Mouse (Mus musculus) forebrain, embryonic 16.5 days (tissue): ENCODE measurements at regions not wholly inside any gene's neighbourhood (a gene's known extent, or its start where the extent isn't known, plus 50 kb on each side); places are given as distances from the start of the nearest gene placed in this dataset.
A peak's percentile ranks its signal among the peaks of the same experiment; 100 is the strongest.

Experiments
- ATAC-seq: fragments of 200-750 bp; cut with Nextera tagmentation; 2 replicates; pipeline ENCODE4 v1.8.0; 2017; ENCODE audit warnings: mild to moderate bottlenecking, moderate library complexity
- H3K27ac ChIP-seq: fragments of 300-500 bp; sonication (generic); 2 replicates; pipeline ENCODE4 v1.5.1; 2014; ENCODE audit warnings: low read length, control low read depth
- H3K27me3 ChIP-seq: fragments of 300-500 bp; sonication (generic); replicated peaks from 2 replicates; pipeline ENCODE4 v1.6.1; 2014; ENCODE audit warnings: low read length; ENCODE audit not compliant: control insufficient read depth, insufficient read depth
- H3K36me3 ChIP-seq: fragments of 300-500 bp; sonication (generic); 2 replicates; pipeline ENCODE4 v1.6.1; 2014; ENCODE audit not compliant: control insufficient read depth, insufficient read depth
- H3K4me1 ChIP-seq: fragments of 300-500 bp; sonication (generic); replicated peaks from 2 replicates; pipeline ENCODE4 v1.6.1; 2014; ENCODE audit warnings: low read length; ENCODE audit not compliant: control insufficient read depth, insufficient read depth
- H3K4me2 ChIP-seq: fragments of 300-500 bp; sonication (generic); 2 replicates; pipeline ENCODE4 v1.6.1; 2014; ENCODE audit warnings: mild to moderate bottlenecking, low read length, control low read depth
- H3K4me3 ChIP-seq: fragments of 300-500 bp; sonication (generic); replicated peaks from 2 replicates; pipeline ENCODE4 v1.5.1; 2014; ENCODE audit warnings: mild to moderate bottlenecking, low read length, control low read depth
- H3K9ac ChIP-seq: fragments of 300-500 bp; sonication (generic); replicated peaks from 2 replicates; pipeline ENCODE4 v1.6.1; 2014; ENCODE audit warnings: low read depth, low read length, control low read depth
- H3K9me3 ChIP-seq: fragments of 300-500 bp; sonication (generic); 2 replicates; pipeline ENCODE4 v1.6.1; 2016; ENCODE audit warnings: low read length; ENCODE audit not compliant: control insufficient read depth
- WGBS: fragments of 180-500 bp; shearing (Covaris S2); extraction: QIAGEN DNeasy Blood & Tissue Kit; methylation state at CpG from one replicate; pipeline ENCODE4 v1.1.7; 2014; 5-methylcytosine and 5-hydroxymethylcytosine counted together

DNA sequence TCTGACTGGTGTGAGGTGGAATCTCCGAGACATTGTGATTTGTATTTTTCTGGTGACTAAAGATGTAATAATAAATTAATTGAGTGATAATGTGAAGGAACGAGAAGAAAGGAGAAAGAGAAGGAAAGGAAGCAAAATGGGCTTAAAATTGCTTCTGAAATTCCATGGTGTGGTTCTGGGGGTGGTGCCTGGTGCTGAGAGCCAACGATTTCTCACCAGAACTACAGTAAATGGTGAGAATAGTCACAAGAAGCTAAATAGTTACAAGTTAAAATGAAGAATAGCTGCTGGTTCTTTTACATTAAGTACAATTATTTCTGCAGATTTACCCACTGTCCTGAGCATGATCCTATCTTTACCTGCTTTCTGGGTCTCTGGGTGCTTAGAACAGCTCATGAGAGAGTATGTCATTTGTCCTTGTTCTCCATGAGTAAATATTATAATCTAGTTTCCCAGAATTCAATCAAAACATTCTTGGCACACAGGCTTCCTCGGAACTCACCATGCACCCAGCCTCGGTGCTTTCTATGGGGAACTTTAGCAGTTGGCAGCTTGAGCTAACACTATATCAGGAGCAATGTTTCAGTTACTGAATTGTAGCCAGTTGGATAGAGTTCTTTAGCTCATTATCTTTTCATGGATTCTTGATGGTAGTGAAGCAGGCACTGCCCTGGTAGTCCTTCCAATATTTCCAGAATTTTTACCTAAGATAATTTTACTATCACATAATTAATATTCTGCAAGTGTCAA, 1198.6 kb downstream of the Epha7 start:
- Histone ChIP-seq H3K9ac (no peak overlapping the region), H3K27ac (no peak overlapping the region), H3K4me1 (no peaks in the 10 kb centered on the region), H3K4me2 (no peak overlapping the region), H3K4me3 (no peak overlapping the region), H3K36me3 (no peaks in the 10 kb centered on the region), H3K27me3 (no peaks in the 10 kb centered on the region), H3K9me3 (no peaks in the 10 kb centered on the region)
- ATAC-seq = peak; percentile 70
- WGBS = 70% methylated on average over 5 of the region's 5 CpGs

DNA sequence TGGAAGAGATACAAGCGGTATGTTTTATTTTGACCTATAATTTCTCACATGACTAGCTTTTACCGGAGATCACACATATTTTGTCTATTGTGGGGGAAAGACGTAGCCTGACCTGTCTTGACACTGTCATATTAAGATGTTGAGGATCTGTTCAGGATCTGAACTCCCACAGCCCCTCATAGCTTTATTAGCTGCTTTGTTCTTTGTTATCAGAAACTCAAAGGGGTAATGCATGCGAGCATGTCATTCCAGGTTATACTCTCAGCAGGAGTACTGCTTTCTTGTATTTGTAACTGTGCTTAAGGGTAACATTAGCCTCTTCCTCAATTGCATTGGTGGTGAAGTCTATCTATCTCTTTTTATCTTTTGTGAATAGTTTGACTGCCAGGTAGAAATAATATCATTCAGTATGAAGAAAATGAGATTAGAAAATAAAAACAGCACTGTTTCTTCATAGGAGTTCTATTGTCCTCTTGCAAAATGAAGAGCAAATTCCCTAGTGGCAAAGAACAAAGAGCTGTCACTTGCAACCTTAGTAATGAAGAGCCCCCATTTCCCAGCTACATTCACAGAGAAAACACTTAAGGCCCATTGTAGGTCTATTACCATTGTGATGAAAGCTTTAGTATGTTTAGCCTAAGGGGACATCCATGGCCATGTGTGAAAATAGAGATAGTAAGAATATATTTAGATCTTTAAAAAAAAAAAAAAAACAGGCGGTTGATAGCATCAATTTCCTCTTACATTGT, 1226.7 kb downstream of the Epha7 start:
- no peak overlapping the region for H3K4me2 ChIP-seq
- no peaks in the 10 kb centered on the region for H3K36me3 ChIP-seq
- H3K4me1 ChIP-seq = no peaks in the 10 kb centered on the region
- no peaks in the 10 kb centered on the region for H3K9me3 ChIP-seq
- WGBS = 75% methylated on average over 5 of the region's 5 CpGs
- no peak for ATAC-seq
- no peaks in the 10 kb centered on the region for H3K27me3 ChIP-seq
- no peak overlapping the region for H3K27ac ChIP-seq
- H3K9ac ChIP-seq = no peak overlapping the region
- no peak overlapping the region for H3K4me3 ChIP-seq

DNA sequence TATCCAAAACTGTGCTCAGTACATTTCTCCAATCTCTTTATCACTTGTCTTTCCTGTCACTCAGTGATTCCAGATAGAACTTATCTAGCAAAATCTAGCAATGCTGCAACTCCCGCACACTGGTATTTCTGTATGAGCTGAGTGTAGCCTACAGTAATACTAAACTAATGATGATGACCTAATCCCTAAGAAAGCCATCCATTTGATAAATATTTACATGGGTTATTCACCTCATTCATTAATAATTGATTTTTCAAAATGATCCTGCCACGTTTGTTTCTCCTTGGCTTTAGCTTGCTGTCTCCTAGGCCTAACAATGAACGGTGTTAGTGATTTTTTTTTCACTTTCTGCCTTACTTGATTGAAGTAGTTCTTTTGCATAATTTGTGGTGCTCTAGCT, 1252.1 kb downstream of the Epha7 start:
- H3K4me2 ChIP-seq = no peak overlapping the region
- H3K4me1 ChIP-seq = no peaks in the 10 kb centered on the region
- no peaks in the 10 kb centered on the region for H3K9me3 ChIP-seq
- no peaks in the 10 kb centered on the region for H3K36me3 ChIP-seq
- H3K9ac ChIP-seq = no peak overlapping the region
- no peak overlapping the region for H3K27ac ChIP-seq
- WGBS = 71% methylated on average over 3 of the region's 3 CpGs
- H3K4me3 ChIP-seq = no peak overlapping the region
- no peaks in the 10 kb centered on the region for H3K27me3 ChIP-seq
- ATAC-seq = no peak

DNA sequence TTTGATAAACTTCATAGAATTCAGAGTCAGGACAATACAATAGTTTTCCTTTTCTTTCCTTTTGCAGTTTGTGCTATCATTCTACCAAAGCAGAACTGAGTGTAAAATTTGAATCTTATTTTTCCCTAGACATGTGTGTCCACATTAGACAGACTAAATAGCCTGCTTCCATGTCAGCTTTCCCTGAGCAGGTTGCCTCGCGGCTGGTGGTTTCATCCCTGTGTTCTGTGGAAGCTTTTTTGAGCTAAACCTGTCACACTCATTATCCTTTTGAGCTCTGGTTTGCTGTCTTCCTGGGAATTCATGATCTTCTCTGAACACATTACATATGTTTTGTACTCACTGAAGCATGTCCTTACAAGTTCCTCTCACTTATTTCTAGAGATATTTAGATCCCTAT, 1286.2 kb downstream of the Epha7 start:
- Histone ChIP-seq H3K9ac (no peak overlapping the region), H3K4me3 (no peak overlapping the region), H3K36me3 (no peaks in the 10 kb centered on the region), H3K27ac (no peak overlapping the region), H3K4me2 (no peak overlapping the region), H3K27me3 (no peaks in the 10 kb centered on the region), H3K9me3 (no peaks in the 10 kb centered on the region), H3K4me1 (no peaks in the 10 kb centered on the region)
- no peak for ATAC-seq
- 96% methylated on average over 2 of the region's 2 CpGs for WGBS

DNA sequence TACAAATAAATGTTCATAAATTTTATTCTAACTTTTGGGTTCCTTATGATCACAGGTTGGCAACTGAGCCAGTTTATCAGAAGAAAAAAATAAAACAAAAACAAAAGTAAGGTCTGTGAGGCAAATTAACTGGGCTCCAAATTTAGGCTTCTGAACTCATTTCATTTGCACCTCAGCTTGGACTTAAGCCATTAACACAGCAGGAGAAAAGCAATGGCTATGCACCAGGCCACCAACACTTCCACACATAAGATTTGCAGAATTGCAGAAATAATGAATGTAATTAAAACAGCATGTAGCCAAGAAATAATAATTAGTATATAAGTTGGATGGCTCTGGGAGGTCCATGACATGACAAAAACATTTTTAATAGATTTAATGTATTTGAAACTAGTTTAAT, 1320.1 kb downstream of the Epha7 start:
- no peak overlapping the region for H3K9ac ChIP-seq
- H3K27ac ChIP-seq = no peak overlapping the region
- 0 out of 2 replicates have a peak, but pooled peaks have one; percentile 20 for ATAC-seq
- H3K4me2 ChIP-seq = no peak overlapping the region
- no peaks in the 10 kb centered on the region for H3K9me3 ChIP-seq
- H3K4me3 ChIP-seq = no peak overlapping the region
- H3K36me3 ChIP-seq = no peaks in the 10 kb centered on the region
- H3K4me1 ChIP-seq = no peaks in the 10 kb centered on the region
- H3K27me3 ChIP-seq = no peaks in the 10 kb centered on the region
